ENCODE assay signal across 8 mouse cellular contexts in the genomic region with DNA sequence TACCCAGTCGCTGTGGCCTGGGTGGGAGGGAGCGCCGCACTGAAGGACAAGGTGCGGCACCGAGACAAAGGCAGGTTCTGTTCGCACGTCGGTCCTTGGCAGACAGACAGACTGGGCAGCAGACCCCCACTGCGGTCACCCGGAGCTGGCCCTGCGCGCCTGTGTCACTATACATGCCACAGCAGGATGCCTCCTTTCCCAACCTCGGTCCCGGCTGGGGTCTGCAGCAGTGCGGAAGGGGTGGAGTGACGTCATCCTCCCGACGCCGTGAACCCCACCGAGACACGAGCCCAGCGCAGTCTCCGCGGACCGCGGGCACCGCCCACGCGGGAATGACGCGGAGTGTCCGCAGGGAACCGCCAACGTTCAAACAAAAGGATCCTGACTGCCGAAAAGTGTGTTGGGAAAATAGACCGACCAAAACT. TPM values are rescaled to one million over a fixed set of nuclear protein-coding genes. Genes with fewer than 3 reads are reported as not detected.
DNase-seq lines count a peak whose midpoint lies in the region; ATAC-seq and TF ChIP-seq lines count a peak whose summit lies in the region.
"Not testable (repeated sequence)": the region's sequence is repeated elsewhere in the genome, so short reads cannot be mapped to it uniquely, and the experiment has no call there.

No protein-coding gene starts in this region.

- H3K27ac ChIP-seq in bone marrow macrophage, adult 2 months (ENCODE audit: insufficient read depth, low read depth, low read length) = peak overlapping the region; percentile 67
- H3K27ac ChIP-seq in embryonic facial prominence, embryonic 13.5 days = peak overlapping the region; percentile 82
- peak overlapping the region; percentile 81 for H3K27ac ChIP-seq in heart, embryonic 10.5 days
- not testable (repeated sequence) for H3K27ac ChIP-seq in kidney, adult 2 months (ENCODE audit: insufficient read depth, low read depth, low read length)
- peak overlapping the region; percentile 92 for H3K27ac ChIP-seq in midbrain, embryonic 15.5 days

- not testable (repeated sequence) for TF ChIP-seq POLR2A in bone marrow macrophage, adult 2 months (IDR thresholded peaks at IDR 0.05; ENCODE audit: borderline replicate concordance, low read depth, low read length); kidney, adult 2 months (IDR thresholded peaks at IDR 0.05; ENCODE audit: low read depth, low read length)

- ATAC-seq in embryonic facial prominence, embryonic 13.5 days (ENCODE audit: insufficient number of reproducible peaks, insufficient read depth, low FRiP score, low TSS enrichment, low read depth) = peak; percentile 81
- peak; percentile 96 for ATAC-seq in midbrain, embryonic 15.5 days (replicated peaks)

- H3K9me3 ChIP-seq in embryonic facial prominence, embryonic 13.5 days; heart, embryonic 10.5 days; midbrain, embryonic 15.5 days: not testable (repeated sequence)

- not testable (repeated sequence) for H3K4me1 ChIP-seq in bone marrow macrophage, adult 2 months (ENCODE audit: control insufficient read depth, insufficient read depth, low read length); embryonic facial prominence, embryonic 13.5 days; heart, embryonic 10.5 days; kidney, adult 2 months (ENCODE audit: control insufficient read depth, insufficient read depth, low read length); midbrain, embryonic 15.5 days

- peak overlapping the region; percentile 74 for H3K9ac ChIP-seq in embryonic facial prominence, embryonic 13.5 days
- H3K9ac ChIP-seq in midbrain, embryonic 15.5 days = peak overlapping the region; percentile 47

- peak; percentile 68 to 71 for DNase-seq in B cell, adult 2 months
- peak; percentile 90 for DNase-seq in heart, embryonic 10.5 days (ENCODE audit: low spot score)
- peak; percentile 71 for DNase-seq in kidney, adult 2 months
- DNase-seq in liver = peak; percentile 78
- DNase-seq in spleen, postnatal 10 days (ENCODE audit: low spot score in 2 of 2) = peak; percentile 48 to 64

- not testable (repeated sequence) for TF ChIP-seq CTCF in bone marrow macrophage, adult 2 months (IDR thresholded peaks at IDR 0.05; ENCODE audit: low read depth, low read length); kidney, adult 2 months (conservative IDR thresholded peaks at IDR 0.05; ENCODE audit: insufficient read depth, insufficient read length, low read depth, low read length)

- under 1% methylated on average over 36 of the region's 36 CpGs for WGBS in embryonic facial prominence, embryonic 13.5 days
- under 1% methylated on average over 36 of the region's 36 CpGs for WGBS in heart, embryonic 10.5 days
- WGBS in kidney, adult 2 months = 1% methylated on average over 36 of the region's 36 CpGs
- 1% methylated on average over 36 of the region's 36 CpGs for WGBS in midbrain, embryonic 15.5 days

- peak overlapping the region; percentile 72 for H3K4me3 ChIP-seq in bone marrow macrophage, adult 2 months (ENCODE audit: insufficient read depth, low read length)
- H3K4me3 ChIP-seq in embryonic facial prominence, embryonic 13.5 days = peak overlapping the region; percentile 53
- H3K4me3 ChIP-seq in heart, embryonic 10.5 days = peak overlapping the region; percentile 60
- H3K4me3 ChIP-seq in kidney, adult 2 months (ENCODE audit: insufficient read depth, low read depth, low read length) = peak overlapping the region; percentile 47
- H3K4me3 ChIP-seq in midbrain, embryonic 15.5 days = peak overlapping the region; percentile 45

- H3K36me3 ChIP-seq in embryonic facial prominence, embryonic 13.5 days; heart, embryonic 10.5 days; kidney, adult 2 months (ENCODE audit: control insufficient read depth, insufficient read depth, low read length); midbrain, embryonic 15.5 days (replicated peaks): not testable (repeated sequence)

- peak overlapping the region; percentile 53 for H3K4me2 ChIP-seq in embryonic facial prominence, embryonic 13.5 days
- peak overlapping the region; percentile 48 for H3K4me2 ChIP-seq in midbrain, embryonic 15.5 days

- H3K27me3 ChIP-seq in embryonic facial prominence, embryonic 13.5 days; heart, embryonic 10.5 days (ENCODE audit: insufficient read depth, poor library complexity, severe bottlenecking); kidney, adult 2 months (replicated peaks; ENCODE audit: control insufficient read depth, insufficient read depth, low read length); midbrain, embryonic 15.5 days (replicated peaks): not testable (repeated sequence)

RNA-seq across cellular contexts. Expression of a gene that starts 0.6 kb away (rescaled TPM):
- 118 and 140 TPM in 2 replicates for polyA plus RNA-seq in bone marrow macrophage, adult 2 months (2012; ENCODE audit: insufficient read depth, insufficient read length, missing spikeins)
- polyA plus RNA-seq in embryonic facial prominence, embryonic 13.5 days (2015; fragmentation: Nextera tagmentation; extraction: Ambion mirVana) = 249 and 255 TPM in 2 replicates
- 242 and 244 TPM in 2 replicates for polyA plus RNA-seq in heart, embryonic 10.5 days (2016; fragmentation: Nextera tagmentation; extraction: Ambion mirVana)
- polyA plus RNA-seq in kidney, adult 2 months (2012; rRNA removed) = 61.6 and 64.5 TPM in 2 replicates
- polyA plus RNA-seq in midbrain, embryonic 15.5 days (2015; fragmentation: Nextera tagmentation; extraction: Ambion mirVana) = 253 and 259 TPM in 2 replicates

RNA-seq across cellular contexts. Expression of a gene that starts 3.8 kb away (rescaled TPM):
- not detected in 2 replicates for polyA plus RNA-seq in bone marrow macrophage, adult 2 months (2012; ENCODE audit: insufficient read depth, insufficient read length, missing spikeins)
- 0.31 and 0.48 TPM in 2 replicates for polyA plus RNA-seq in embryonic facial prominence, embryonic 13.5 days (2015; fragmentation: Nextera tagmentation; extraction: Ambion mirVana)
- polyA plus RNA-seq in heart, embryonic 10.5 days (2016; fragmentation: Nextera tagmentation; extraction: Ambion mirVana) = 0.06 and 0.25 TPM in 2 replicates
- polyA plus RNA-seq in kidney, adult 2 months (2012; rRNA removed) = 2.8 and 3.7 TPM in 2 replicates
- 0.32 and 0.90 TPM in 2 replicates for polyA plus RNA-seq in midbrain, embryonic 15.5 days (2015; fragmentation: Nextera tagmentation; extraction: Ambion mirVana)

RNA-seq across cellular contexts. Expression of a gene that starts 53.6 kb away (rescaled TPM):
- 31.5 and 39.4 TPM in 2 replicates for polyA plus RNA-seq in bone marrow macrophage, adult 2 months (2012; ENCODE audit: insufficient read depth, insufficient read length, missing spikeins)
- 60.2 and 64.6 TPM in 2 replicates for polyA plus RNA-seq in embryonic facial prominence, embryonic 13.5 days (2015; fragmentation: Nextera tagmentation; extraction: Ambion mirVana)
- 22.9 and 28.7 TPM in 2 replicates for polyA plus RNA-seq in heart, embryonic 10.5 days (2016; fragmentation: Nextera tagmentation; extraction: Ambion mirVana)
- 5.2 and 5.6 TPM in 2 replicates for polyA plus RNA-seq in kidney, adult 2 months (2012; rRNA removed)
- 76.4 and 84.8 TPM in 2 replicates for polyA plus RNA-seq in midbrain, embryonic 15.5 days (2015; fragmentation: Nextera tagmentation; extraction: Ambion mirVana)
